Mouse (Mus musculus): ENCODE data around the gene Dhrs1.

Dhrs1 gene

GRCm38 (mm10) chr14:55721076-55721475 is 24.4 kb downstream of the Dhrs1 start:
- no peak for DNase-seq (ENCODE audit: low spot score)

DNA sequence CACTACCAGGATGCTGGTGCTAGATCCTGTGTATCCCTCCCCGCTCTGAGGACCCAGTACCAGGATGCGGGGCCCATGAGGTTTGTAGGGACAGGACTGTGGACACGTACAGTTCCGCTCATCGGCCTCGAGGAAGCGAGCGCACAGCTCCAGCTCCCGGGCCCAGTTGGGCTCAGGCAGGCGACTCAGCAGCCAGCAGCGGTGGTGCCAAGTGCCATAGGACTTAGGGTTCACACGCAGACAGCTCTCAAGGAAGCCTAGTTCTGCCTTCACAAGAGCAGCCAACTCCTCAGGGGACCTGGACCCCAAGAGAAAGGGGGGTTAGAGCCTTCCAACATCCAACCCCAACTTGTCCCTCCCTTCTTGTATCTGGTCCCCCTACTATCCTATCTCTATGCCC is 24.8 kb downstream of the Dhrs1 start:
- DNase-seq (ENCODE audit: low spot score): no peak

DNA sequence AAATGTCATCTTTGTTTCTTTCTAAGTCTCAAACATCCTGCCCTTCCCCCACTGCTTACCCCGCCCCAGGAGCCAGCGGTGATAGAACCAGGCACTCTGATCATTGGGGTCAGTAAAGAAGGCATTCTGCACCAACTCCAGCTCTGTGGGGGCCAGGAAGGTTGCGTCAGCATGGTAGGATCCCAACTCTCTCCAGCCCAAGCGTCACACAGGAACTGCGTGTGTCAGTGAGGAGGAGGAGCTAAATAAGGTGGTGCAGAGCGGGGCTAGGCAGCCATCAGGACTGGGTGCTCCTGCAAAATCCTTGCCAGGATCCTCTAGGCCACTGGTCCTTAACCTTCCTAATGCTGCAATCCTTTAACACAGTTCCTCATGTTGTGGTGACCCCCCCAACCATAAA is 25.8 kb downstream of the Dhrs1 start:
- no peak for DNase-seq (ENCODE audit: low spot score)

DNA sequence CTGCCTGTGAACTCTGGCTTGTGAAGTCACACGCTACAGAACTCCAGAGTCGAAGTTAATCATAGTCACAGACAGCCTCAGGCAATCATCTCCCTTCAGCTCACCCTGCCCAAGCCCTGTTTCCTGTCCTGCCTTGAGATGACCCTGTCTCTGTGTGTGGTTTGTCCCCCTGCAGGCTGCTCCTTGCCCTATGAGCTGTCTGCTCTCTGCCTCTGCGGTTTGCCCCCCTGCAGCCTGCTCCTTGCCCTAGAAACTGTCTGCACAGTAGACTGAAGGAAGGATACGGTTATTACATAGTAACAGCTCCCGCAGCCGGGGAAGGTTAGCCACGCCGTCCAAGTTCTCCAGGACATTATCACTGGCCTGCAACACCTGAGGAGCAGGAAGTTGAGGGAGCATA is 28.6 kb downstream of the Dhrs1 start:
- DNase-seq (ENCODE audit: low spot score): no peak

DNA sequence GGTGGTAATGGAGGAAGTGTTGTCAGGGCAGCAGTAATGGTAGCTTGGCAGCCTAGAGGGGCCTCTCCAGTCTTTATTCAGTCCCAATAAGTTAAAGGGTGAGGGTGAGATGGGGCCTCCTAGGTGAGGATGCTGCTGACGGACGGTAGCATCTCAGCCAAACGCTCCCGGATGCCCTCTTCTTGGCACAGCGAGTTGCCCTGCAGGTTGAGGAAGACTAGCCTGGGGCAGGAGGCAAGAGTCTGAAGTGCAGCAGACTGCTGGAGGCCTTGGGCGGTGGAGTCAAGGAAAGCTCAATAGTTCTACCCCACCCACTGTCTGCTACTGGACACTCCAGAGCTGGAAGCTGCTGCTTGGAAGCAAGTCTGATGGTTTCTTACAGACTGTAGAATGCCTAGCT is 29.2 kb downstream of the Dhrs1 start:
- DNase-seq (ENCODE audit: low spot score): no peak

- DNase-seq (ENCODE audit: low spot score): no peak
These were observed 30.6 kb downstream of the Dhrs1 start for GRCm38 (mm10) chr14:55714893-55715292.

DNA sequence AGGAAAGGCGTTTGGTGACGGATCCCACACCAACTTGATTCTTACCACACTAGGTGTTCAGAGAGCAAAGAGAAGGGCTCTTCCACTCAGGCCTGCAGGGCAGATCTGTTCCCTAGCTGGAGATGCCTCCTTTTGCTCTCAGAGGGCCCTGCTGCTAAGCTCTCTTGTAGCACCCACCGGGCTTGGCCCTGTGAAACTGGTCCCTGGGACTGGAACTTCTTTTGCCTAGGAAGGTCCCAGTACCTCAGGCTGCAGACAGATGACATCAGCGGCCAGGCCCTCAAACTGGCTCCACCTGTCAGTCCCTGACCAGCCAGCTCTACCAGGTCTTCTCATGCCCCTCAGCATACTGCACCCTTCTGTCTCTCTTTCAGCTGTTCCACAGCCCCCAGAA is 31.8 kb downstream of the Dhrs1 start, which contains the start of gene Tgm1:
Gene Tgm1, minus strand, starts transcription at position 198 of the 394 bp plus-strand sequence.
- DNase-seq (ENCODE audit: low spot score): no peak

- DNase-seq (ENCODE audit: low spot score): no peak
These were observed 32.3 kb downstream of the Dhrs1 start for GRCm38 (mm10) chr14:55713007-55713728.

DNA sequence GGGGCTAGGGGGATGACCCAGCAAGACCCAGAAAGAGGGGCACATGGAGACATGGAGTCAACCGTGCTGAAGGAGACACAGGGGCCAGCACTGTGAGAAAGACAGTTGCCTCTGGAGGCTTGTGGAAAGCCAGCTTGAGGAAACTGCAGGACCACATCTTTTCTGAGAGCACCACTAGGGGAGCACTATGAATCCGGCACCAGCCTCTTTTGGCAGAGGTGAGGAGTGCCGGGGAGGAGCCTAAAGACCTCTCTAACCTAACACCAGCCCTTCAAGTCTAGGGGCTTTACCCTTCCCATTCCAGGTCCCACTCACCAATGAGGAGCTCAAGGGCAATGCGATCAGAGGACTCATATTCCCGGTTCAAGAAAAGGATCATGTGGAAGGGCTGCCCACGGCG is 33.7 kb downstream of the Dhrs1 start:
- no peak for DNase-seq (ENCODE audit: low spot score)

GRCm38 (mm10) chr14:55709509-55709908 is 36.0 kb downstream of the Dhrs1 start:
- DNase-seq (ENCODE audit: low spot score): no peak

GRCm38 (mm10) chr14:55707397-55707796 is 38.1 kb downstream of the Dhrs1 start:
- DNase-seq (ENCODE audit: low spot score): no peak

DNA sequence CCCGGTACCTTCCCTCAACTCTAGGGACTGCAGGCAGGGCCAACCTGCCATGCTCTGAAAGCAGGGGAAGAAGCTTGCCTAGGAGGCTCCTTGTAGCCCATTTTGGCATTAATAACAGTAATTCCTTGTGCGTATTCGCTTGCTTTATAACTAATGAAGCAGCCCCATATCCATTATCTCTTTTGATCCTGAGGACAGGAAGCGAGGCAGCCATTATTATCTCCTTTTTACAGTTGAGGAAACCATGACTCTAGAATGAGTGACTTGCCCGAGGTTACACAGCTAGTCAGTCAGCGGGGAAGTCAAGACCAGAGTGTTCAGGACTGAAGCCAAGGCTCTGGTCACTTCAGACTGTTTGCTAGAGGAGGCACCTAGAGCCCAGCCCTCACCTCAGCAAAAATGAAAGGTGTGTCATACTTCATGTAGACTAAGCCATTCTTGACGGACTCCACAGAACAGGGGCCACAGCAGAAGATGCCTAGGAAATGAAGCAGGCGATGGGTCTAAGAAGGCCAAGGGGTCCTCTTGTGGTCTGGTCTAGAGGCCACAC is 39.4 kb downstream of the Dhrs1 start:
- no peak for DNase-seq (ENCODE audit: low spot score)

- DNase-seq (ENCODE audit: low spot score): no peak
These were observed 42.7 kb downstream of the Dhrs1 start for GRCm38 (mm10) chr14:55702761-55703160.

DNA sequence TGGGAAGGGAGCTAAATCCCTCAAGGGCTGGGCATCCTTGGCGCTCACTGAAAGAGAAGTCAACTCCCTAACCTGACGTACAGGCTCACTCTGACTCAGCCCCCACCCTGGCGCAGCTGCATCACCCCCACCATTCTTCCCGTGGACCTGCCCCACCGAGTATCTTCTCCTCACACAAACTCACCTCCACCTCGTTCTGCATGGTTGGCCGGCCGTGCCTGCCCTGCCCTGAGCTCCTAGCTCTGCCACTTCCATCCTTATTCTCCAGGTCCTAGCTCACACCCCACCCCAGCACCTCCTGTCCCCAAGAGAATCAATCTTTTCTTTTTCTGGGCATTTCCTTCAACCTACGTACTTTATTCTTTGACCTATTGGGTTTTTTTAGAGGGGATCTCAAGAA is 44.4 kb downstream of the Dhrs1 start:
- DNase-seq (ENCODE audit: low spot score): no peak

DNA sequence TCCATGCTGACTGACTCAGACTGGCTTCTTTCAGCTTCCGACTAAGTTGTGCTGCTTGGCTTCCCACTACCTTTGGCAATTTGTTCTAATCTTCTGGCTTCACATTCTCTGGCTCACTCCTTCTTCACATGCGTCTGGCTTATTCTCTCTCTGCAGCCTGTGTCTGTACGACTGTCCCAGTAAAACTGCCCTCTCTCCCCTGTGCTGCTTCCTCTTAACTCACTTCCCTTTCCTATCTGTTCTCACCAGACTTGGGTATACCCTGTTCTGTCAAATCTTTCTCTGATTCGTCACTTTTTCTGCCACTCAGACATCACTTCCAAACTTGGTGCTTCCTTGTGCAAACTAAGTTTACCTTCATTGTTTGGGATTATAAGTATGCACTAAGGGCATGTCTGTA is 48.3 kb downstream of the Dhrs1 start:
- DNase-seq (ENCODE audit: low spot score): no peak

DNA sequence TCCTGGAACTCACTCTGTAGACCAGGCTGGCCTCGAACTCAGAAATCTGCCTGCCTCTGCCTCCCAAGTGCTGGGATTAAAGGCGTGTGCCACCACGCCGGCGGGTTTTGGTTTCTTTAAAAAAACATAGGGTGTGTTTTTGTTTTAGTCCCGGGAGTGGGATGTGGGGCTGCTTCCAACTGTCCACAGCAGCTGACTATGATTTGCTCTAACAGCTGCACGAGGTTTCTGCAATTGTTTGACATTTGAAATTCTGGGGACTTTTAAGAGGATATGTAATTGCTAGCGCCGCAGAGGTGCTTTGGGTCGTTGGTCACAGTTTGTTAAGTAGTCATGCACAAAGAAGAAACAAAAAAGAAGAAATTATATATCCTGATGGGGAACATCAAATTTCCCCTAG is 56.1 kb downstream of the Dhrs1 start:
- DNase-seq (ENCODE audit: low spot score): no peak

Measured in ovary, adult 18-20 months (tissue).